Mouse (Mus musculus) layer of hippocampus, adult 9-11 months (tissue): ENCODE data around the gene Glis2.

Source experiments
- DNase-seq: peaks from one replicate; pipeline ENCODE4 v3.0.0; 2022

The Glis2 gene

DNA sequence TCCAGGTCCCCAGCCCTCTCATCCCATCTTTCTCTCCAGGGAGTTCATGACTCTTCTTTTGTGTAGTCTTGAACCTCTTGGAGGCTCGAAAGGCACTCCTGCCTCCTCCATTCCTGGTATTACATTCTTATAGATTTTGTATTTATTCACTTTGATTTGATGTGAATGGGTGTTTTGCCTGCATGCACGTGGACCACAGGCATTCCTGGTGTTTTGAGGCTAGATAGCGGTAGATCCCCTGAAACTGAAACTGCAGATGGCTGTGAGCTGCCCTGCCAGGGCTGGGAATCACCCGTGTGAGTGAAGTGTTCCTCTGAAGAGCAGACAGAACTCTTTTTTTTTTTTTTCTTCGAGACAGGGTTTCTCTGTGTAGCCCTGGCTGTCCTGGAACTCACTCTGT, 10.1 kb upstream of the Glis2 start:
- DNase-seq, result no peak

DNA sequence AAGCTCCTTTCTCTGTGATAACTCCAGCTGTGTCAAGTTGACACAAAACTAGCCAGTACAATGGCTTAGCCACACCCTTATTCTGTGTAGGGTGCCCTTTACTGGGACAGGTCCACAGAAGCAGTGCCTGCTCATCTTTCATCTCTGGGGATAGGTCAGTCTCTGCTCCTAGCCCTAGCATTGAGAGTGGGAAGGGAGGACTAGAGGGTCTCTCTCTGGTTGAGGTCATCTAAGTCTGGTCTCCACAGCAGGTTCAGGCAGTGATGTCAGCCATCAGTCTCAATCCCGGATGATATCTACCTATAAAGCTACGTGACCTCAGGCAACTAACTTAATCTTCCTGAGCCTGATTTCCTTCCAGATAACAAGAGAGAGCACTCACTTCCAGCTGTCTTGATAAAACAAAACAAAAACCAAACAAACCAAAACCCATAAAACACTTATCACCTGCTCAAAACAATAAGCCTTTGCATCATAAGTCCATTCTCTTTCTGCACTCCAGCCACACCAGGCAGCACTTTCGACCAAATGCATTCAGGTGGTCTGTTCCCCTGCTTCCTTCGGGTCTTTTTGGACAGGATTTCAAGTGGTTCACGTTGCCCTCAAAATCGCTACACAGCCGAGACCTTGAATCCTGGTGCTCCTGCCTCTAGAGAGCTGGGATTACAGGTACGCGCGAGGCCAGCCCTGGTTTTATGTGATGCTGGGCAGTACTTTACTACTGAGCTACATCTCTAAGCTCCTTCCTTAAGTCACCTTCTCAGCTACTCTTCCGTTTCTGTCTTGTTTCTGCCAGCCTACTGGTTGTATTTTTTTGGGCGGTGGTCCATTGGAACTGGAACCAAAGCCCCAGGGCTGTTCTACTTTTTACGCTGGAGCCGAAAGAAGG, 8.6 kb upstream of the Glis2 start:
- no peak for DNase-seq

DNA sequence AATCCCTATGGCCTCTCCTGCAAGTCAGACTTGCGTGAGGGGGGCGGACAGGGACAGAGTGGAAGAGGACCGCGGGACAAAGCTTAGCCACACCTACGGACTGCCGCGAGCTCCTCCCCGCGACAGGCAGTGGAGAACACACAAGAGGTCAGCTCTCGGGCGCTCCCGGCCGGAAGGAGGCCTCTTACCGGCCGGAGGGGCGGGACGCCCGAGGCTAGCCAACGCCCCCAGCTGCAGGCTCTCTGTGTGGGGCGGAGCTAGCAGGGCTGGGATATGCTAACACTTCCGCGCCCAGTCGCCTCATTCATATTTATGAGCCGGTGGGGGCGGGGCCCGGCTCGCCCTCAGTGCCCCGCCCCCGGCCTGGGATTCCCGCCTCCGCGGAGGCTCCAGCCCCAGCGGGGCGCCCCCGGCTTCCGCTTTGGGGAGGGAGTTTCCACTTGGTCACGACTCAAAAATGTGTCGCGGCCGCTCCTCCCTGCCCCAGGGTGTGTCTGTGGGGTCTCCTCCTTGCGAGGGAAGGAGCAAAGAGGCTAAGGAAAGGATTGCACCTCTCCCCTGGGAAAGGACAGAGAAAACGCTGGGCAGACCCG, 7.9 kb upstream of the Glis2 start:
- DNase-seq, result peak; percentile 97

DNA sequence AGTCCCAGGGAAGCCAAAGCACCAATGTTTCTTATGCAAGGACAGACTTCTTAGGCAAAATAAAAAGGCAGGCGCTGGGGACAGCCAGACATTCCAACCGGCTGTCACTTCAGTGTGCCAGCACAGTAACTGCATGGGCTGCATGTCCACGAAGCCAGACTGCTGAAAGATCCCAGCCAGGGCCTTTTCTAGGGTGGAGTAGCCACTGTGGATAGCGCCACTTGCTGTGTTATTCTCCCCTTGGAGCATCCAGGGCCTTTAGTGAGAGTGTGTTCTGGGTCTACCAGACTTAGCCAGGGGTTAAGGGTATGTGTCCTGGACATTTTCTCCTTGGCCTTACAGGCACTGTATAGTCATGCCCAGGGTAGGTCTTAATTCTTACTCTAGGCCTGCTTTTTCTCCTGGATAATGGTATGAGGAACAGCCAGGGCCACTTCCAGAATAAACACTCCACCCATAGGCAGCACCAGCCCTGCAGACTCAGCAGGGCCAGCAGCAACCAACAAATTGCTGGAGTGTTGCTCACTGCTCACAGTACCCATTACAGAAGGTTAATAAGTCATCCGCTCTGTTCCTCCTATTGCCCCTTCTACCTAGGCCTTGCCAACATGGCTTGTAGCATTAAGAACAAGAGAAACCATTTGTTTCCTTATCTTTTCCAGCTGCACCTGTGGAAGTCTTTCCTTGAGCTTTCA, 6.8 kb upstream of the Glis2 start:
- DNase-seq, result no peak

DNA sequence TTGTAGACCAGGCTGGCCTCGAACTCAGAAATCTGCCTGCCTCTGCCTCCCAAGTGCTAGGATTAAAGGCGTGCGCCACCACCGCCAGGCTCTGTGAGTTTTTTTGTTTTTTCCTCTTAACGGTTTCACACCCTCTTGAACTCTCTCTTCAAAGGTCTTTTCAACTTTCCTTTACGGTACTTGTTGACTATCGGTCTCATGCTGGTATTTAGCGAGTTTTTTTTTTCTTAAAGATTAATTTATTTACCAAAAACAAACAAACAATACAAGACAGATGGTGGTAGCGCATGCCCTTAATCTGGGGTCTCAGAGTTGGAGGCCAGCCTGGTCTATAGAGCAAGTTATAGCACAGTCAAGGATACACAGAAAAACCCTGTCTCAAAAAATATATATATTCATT, 4.3 kb upstream of the Glis2 start:
- DNase-seq, result no peak

DNA sequence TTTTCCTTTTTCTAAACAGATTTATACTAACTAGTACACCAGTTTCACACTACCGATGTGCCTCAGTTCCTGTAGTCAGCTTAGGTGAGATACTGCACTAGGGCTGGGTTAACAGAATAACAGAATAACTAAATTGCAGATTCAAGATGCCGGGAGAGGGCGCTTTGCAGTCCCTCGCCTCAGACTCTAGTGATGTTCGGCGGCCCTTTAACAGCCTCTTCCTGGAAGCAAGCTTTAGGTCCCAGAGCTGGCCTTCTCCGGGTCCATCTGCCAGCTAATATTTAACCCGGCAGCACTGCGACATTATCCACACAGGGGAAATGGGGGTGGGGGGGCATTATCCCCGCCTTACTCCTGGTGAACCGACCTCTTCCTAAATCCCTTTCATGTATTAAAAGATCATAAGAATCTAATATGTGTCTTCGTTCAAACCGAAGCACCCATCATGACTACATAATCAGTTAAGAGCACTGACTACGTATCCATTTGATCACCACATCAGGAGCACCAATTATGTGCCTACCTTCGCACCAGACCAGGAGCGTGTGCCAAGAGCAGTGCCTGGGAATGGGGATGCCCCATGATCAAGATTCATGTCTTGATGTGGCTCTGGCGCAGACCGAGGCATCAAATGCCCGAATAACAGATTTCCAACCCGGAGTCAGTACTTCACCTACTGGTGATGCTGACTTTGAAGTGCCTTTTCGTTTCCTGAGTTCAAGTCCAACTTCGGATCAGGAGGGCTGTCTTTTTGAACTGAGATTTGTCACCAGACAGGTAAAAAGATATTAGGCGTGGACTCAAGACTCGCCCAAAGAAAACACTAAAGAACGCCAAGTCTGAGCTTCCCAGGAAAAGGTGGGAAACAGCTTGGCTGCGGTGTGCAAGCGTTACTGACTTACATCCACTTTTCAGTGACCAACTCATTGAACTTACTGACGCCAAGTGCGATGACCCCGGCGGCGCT, 1.3 kb upstream of the Glis2 start:
- DNase-seq, result no peak

DNA sequence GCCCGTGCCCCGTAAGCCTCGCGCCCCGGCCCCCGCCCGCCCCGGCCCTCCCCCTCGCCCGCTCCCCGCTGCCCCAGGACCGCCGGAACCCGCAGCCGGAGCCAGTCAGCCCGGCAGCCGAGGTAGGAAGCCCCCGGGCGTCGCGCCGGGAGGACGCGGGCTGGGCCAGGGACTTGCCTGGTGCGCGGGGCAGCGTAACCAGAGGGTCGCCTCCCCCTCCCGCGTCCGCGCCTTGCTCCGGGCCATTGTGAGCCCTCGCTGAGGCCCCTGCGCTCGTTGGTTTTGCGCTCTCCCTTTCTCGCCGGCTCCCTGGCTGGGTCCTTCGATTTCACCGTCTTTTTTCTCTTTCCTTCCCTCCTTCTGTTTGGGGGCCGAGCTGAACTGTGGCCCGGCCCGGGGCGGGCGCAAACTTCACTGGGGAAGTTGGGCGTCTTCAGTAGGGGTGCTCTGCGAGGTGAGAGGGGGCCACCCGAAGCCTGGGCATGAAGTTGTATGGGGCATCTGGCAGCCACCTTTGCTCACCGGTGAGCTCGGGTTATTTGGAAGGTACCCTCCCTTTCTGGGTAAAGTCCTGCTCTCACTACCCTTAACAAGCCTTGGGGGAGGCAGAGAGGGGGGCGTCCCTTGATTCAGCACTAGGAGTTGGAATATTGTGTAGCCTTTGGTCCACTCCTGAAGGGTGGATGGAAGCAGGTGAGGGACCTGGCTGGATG, 457 bp downstream of the Glis2 start:
- no peak for DNase-seq

DNA sequence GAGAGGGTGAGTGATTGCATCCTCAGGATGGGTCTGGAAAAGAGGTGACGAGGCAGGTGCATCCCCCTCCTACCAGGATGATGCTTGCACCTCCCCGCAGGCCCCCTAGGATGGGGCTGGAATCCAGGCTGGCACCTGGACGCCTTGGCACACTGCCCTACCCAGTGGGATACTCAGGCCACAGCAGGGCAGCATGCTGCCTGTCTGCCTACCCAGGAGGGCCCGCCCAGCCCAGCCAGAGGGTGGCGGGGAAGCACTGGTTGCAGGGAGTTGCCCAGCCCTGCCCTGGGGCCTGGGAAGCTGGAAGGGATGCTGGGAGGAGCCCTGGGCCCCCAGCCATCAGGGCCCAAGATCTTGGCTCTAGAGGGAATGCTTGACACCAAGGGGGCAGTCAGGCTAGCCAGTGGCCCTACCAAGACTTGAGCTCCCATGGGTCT, 1.0 kb downstream of the Glis2 start:
- DNase-seq, result no peak

DNA sequence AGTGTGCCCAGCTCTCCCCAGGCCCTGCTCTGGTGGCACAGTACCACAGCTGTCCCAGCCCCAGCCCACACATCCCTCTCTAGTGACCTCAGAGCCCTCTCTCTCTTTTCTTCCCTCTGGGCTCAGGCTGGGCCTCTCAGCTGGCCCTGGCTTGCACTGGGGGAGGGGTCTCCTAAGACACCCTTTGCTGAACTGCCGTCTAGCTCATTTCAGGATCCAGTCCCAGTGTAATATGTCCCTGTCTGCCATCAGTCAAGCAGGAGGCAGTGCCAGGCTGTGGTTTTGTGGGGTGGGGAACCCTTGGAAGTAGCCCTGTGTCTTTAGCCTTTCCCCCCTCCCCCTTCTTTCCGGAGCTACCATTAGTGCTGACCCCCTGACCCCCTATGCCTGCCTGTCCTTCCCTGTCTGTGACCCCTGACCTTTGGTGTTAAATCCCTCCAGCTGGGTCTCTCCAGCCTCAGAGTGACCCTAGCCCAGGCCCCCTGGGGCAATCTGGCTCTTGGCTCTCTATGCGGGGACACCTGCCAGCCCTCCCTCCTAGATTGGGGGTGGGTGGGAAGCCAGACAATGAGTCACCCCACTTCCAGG, 1.7 kb downstream of the Glis2 start:
- no peak for DNase-seq

DNA sequence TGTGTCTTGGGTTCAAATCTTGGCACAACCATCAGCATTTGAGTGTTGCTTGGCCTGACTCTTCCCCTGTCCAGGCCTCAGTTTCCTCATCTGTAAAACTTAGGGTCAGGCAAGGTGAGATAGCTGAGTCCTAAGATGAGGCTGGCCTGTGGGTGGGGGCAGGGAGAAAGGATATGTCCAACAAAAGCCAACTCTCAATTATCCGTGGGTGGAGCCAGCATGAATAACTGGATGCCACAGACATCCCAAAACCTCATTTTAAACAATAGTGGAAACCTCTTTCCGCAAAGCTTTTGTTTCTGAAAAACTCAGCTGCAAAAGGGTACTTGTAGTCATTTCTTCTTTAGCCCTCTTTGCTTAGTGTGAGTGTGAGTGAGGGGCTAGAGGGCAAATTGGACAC, 2.3 kb downstream of the Glis2 start:
- DNase-seq, result no peak

DNA sequence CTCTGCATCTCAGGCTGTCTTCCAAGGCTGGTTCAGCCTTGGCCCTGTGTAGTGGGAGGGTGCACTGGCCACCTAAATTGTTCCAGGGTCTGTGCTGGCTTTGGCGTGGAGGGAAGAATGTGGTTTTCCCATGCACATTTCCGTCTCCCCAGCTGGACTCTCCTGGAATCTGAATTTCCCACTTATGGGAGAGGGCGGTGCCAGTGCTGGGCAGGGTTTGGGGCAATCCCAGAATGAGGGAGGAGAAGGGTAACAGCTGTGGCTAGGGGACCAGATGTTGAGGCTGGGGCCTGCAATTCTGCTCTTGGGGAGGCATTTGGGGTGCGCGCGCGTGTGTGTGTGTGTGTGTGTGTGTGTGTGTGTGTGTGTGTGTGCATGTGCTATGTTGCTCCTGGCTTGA, 2.8 kb downstream of the Glis2 start:
- DNase-seq, result no peak

DNA sequence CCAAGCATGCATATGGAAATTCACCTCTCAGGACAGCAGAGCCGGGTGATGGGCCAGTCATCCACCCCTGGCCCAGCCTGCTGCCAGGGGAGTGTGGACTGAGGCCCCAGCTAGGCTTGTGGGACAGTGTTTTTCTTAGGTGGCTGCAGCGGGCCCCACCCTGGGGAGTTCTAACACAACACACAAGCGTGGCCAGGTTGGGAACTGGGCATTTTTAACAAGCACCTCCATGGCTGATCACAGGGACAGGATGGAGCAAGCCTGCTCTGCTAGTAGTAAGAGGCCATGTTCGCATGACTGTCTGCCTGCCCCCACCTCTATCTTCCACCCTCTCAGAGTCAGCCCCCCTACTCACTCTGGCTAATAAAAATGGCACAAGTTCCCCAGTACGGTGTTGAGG, 3.5 kb downstream of the Glis2 start:
- DNase-seq, result no peak

DNA sequence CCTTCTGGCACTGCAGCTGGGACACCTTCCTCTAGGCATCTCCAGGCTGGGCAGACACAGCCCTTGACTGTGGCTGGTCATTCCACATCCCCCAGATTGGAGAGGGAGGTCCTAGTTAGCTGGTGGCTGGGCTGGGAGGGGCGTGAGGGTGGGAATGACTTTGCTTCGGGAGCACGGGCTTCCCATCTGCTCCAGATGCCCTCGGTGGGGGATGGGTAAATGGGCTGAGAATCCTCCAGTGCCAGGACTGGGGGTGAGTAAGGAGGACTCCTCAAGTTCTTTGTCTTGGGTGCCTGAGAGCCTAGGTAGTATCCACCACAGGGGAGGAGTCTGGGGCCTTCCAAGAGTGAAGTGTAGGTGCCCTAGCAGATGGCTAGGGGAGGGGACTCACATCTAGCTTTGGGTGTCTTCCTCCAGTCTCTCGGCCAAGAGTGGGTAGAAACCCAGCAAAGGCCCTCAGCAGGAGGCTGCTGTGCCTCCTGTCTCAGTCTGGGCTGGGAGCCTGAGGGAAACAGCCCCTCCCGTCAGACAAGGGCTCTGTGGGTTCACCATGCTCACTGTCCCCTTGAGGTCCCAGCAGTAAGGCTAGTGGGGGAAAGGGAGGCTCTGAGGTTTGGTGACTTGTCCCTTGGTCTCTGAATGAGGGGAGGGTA, 4.5 kb downstream of the Glis2 start:
- DNase-seq, result no peak

DNA sequence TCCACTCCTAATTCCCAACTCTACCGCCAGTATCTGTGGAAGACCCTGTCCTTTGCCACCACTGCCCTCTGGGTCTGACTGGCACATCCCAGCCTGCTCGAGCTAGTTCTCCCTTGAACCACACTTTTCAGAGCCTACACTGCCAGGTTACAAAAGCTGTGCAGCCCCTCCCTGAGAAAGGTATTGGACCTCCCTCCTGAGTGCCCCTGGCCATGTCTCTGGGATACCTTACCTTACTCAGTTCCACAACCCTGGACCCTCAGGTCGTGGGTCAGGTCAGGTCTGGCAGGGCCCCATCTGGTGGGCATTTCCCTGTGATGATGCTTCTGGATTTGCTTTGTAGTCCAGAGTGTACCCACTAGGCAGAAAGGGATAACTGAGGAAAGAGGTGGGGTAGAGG, 5.1 kb downstream of the Glis2 start:
- DNase-seq, result no peak

DNA sequence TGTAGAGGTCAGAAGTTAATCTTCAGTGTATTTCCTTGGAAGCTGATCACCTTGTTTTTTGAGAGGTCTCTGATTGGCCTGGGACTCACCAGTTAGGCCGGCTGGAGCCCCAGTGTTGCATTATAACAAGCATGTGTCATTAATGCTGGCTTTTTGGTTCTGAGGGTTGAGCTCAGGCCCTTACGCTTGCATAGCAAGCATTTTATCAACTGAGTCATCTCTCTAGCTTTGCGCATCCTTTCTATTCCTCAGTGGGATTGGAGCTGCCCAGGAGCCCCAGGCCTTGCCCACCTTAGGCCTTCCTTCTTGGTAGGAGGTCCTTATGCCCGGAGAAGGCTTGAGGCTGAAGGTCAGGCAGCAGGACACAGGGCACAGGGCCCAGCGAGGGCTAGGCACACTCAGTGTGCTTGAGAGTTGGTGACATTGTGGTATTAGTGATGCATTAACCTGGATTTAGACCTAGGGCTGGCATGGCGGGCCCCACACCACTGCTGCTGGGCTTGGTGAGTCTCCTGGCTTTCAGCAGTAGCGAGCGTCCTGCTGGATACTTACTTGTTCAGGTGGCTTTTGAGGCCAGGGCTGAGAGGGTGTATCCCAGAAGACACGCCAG, 6.3 kb downstream of the Glis2 start:
- no peak for DNase-seq

DNA sequence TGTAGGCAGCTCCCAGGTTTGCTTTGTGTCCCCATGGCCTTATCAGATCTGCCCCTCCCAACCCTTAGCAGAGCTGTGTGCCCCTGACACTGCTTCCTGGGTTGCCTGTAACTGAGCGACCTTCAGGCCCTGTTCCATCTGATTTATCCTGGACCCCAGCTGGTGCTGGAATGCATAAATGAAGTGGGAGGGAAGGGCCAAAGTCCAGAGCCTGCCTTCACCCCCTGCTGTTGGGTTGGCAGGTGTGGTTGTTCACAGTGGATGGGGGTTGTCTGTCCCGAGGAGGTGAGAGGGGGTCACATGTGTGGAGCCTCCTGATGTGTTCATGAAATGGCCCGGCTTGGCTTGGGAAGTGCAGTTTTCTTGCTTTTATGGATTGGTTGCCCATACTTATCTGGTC, 7.7 kb downstream of the Glis2 start:
- no peak for DNase-seq

DNA sequence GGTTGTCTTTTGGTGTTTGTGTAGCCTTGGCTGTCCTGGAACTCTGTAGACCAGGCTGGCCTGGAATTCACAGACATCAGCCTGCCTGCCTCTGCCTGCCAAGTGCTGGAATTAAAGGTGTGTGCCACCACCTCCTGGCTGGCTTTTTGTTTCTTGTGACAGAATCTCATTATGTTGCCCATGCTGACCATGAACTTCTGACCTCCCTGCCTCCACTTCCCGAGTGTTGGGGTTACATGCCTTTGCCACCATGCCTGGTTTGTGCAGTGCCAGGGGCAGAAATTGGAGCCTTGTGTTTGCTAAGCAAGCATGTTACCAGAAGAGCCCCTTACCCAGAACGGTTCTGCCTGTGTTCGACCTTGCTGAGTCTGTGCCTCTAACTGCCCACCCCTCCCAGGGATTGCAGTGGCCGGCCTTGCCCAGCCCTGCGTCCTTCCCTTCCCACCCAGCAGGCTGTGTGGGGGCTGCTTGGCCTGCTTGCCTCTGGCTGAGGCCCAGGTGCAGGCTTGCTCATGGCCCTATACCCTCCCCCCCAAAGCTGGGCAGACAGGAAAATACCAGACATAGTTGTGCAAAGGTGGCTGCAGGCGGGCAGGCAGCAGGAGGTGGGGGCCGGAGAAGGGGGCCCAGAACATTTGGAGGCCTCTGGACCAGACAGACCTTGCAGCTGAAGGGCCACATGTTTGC, 8.4 kb downstream of the Glis2 start:
- DNase-seq, result no peak

DNA sequence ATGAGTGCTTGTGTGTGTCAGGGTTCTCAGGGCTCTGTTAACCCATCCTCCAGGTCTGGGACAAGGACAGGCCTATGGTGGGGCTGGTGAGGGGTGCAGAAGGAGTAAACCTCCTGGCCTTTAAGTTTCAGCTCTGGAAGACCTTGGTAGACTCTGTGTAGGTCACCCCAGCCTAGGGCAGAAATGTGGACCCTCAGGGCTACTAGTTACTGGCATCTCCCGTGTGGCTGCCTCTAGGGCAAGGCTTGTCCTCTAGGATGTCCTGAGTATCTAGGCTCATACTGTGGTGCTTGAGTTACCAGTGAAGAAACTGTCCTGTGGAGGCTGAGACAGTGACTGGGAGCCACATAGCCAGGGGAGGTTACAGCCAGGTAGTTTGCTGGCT, 8.9 kb downstream of the Glis2 start:
- no peak for DNase-seq

DNA sequence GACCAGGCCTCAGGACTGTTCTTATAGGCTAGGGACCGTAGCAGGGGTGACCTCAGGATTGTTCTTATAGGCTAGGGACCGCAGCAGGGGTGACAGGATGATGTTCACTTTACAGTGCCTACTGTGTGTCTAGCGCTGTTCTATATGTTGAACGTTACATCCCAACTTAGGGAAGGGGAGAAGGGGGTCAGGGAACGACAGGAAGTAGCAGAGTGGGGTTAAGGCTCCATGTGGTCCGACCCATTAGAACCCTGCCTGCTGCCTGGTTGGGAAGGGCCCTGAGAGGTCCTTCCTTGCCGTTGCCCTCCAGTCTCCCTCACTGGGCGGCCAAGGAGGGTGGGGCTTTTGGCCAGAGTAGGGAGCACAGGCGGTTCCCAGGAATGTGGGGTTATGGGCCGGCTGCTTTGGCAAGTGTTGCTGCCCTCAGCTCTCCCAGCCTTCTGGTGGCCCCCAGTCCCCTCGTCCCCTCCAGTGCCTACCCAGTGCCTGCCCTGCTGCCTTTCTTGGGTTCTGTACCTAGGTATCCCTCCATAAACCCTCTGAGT, 9.9 kb downstream of the Glis2 start:
- no peak for DNase-seq
